Mouse (Mus musculus) left cerebral cortex, adult 18-20 months (tissue): ENCODE results near the gene Best1. TPM values are rescaled to one million over a fixed set of nuclear protein-coding genes. Genes with fewer than 3 reads are reported as not detected.

ENCODE experiments used
- DNase-seq, 2 experiments: peaks; one replicate each; pipeline ENCODE4 v3.0.0; 2021 to 2022; ENCODE audit warnings: low spot score in 2 of 2, mixed read lengths in 1 of 2
- total RNA-seq, 2 experiments: library from RNA; stranded (reverse); gene quantifications; 2 replicates each; pipeline ENCODE4 v1.2.3; 2021

Best1 gene
- total RNA-seq, 2 experiments from 2014 or later: 1.0 to 1.1 TPM

DNA sequence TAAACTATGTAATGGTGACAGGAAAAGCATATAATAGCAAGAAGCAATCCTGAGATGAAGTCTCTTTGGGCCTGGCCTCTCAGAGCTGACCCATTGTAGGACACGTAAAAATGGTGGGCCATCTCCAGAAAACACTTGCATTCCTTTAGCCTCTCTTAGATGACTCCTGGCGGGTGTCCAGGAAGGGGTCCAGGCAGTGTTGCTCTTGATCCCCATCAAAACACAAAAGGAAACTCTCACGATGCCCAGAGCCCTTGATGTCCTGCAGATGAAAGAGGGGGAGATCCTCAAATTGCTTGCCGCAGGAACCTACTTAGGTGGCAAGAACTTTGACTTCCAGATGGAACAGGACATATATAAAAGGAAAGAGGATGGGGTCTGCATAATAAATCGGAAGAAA is 64.0 kb downstream of the Best1 start:
- DNase-seq: no peak

DNA sequence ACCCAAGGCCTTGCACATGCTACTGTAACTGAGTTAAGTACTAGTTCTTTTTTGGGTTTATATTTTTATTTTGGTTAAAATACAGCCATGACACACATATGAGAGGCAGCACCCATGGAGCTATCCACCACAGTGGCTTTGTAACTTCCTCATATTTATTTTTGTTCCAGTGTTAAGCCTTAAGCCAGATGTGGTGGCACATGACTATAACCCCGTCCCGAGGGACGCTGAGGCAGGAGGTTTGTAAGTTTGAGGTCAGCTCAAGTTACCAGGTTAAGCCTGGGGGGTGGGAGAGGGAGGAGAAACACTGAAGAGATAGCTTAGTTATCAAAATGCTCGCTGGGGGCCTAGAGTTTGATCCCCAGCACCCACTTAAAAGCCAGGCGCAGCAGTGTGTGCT is 64.9 kb downstream of the Best1 start:
- DNase-seq: no peak

Other genes starting within 250 kb of the Best1 start
- not detected for gene Scgb2a2, start 154.1 kb downstream of the Best1 start, total RNA-seq
- gene Incenp, start 102.1 kb downstream of the Best1 start, total RNA-seq: 10 to 100 TPM; 31.2 to 37.3 TPM
- 1,000 to 10,000 TPM; 2,362 to 2,428 TPM for gene Fth1, start 21.0 kb downstream of the Best1 start, total RNA-seq
- gene Rab3il1, start within 50 bp of the Best1 start, total RNA-seq: 10 to 100 TPM in 1 of 2 experiments, 1 to 10 TPM in 1; 9.6 to 10.2 TPM
- gene Fads3, start 39.9 kb upstream of the Best1 start, total RNA-seq: 10 to 100 TPM; 32.2 to 32.6 TPM
- 100 to 1,000 TPM; 112 to 119 TPM for gene Fads2, start 100.1 kb upstream of the Best1 start, total RNA-seq
- 100 to 1,000 TPM; 171 to 184 TPM for gene Fads1, start 181.3 kb upstream of the Best1 start, total RNA-seq
- 10 to 100 TPM; 68.6 to 71.2 TPM for gene Tmem258, start 202.4 kb upstream of the Best1 start, total RNA-seq
- 10 to 100 TPM; 12.1 to 14.1 TPM for gene Fen1, start 202.5 kb upstream of the Best1 start, total RNA-seq
- 10 to 100 TPM; 14.1 to 17.2 TPM for gene Myrf, start 239.1 kb upstream of the Best1 start, total RNA-seq